Mouse (Mus musculus): Measurements from ENCODE around the gene Dact2.

Dact2 gene

GRCm38 (mm10) chr17:14204061-14204460 is at the start of gene Dact2:
TSS of gene Dact2 (minus strand) at chr17:14204304.
- no peak for DNase-seq (ENCODE audit: low spot score)

GRCm38 (mm10) chr17:14252456-14252855 is 48.4 kb upstream of the Dact2 start:
- no peak for DNase-seq (ENCODE audit: low spot score)

- DNase-seq (ENCODE audit: low spot score): no peak
Observed at GRCm38 (mm10) chr17:14250401-14250800, 46.3 kb upstream of the Dact2 start.

GRCm38 (mm10) chr17:14249595-14249994 is 45.5 kb upstream of the Dact2 start:
- peak; percentile 10 for DNase-seq (ENCODE audit: low spot score)

GRCm38 (mm10) chr17:14247931-14248330 is 43.8 kb upstream of the Dact2 start:
- peak; percentile 52 for DNase-seq (ENCODE audit: low spot score)

- DNase-seq (ENCODE audit: low spot score): no peak
Observed at GRCm38 (mm10) chr17:14246266-14246665, 42.2 kb upstream of the Dact2 start.

- no peak for DNase-seq (ENCODE audit: low spot score)
Observed at GRCm38 (mm10) chr17:14244195-14244965, 40.3 kb upstream of the Dact2 start.

GRCm38 (mm10) chr17:14242634-14243033 is 38.5 kb upstream of the Dact2 start:
- DNase-seq (ENCODE audit: low spot score): no peak

GRCm38 (mm10) chr17:14239960-14240359 is 35.9 kb upstream of the Dact2 start:
- no peak for DNase-seq (ENCODE audit: low spot score)

- no peak for DNase-seq (ENCODE audit: low spot score)
Observed at GRCm38 (mm10) chr17:14237134-14237533, 33.0 kb upstream of the Dact2 start.

GRCm38 (mm10) chr17:14234774-14235389 is 30.8 kb upstream of the Dact2 start:
- no peak for DNase-seq (ENCODE audit: low spot score)

- DNase-seq (ENCODE audit: low spot score): no peak
Observed at GRCm38 (mm10) chr17:14233658-14234057, 29.6 kb upstream of the Dact2 start.

- peak; percentile 72 for DNase-seq (ENCODE audit: low spot score)
Observed at GRCm38 (mm10) chr17:14232629-14233028, 28.5 kb upstream of the Dact2 start.

GRCm38 (mm10) chr17:14230698-14231430 is 26.8 kb upstream of the Dact2 start:
- DNase-seq (ENCODE audit: low spot score): no peak

GRCm38 (mm10) chr17:14228381-14228780 is 24.3 kb upstream of the Dact2 start:
- DNase-seq (ENCODE audit: low spot score): no peak

- no peak for DNase-seq (ENCODE audit: low spot score)
Observed at GRCm38 (mm10) chr17:14227601-14228000, 23.5 kb upstream of the Dact2 start.

GRCm38 (mm10) chr17:14226778-14227177 is 22.7 kb upstream of the Dact2 start:
- no peak for DNase-seq (ENCODE audit: low spot score)

GRCm38 (mm10) chr17:14225982-14226652 is 22.0 kb upstream of the Dact2 start:
- DNase-seq (ENCODE audit: low spot score): no peak

GRCm38 (mm10) chr17:14221893-14222615 is 17.9 kb upstream of the Dact2 start:
- DNase-seq (ENCODE audit: low spot score): no peak

- DNase-seq (ENCODE audit: low spot score): no peak
Observed at GRCm38 (mm10) chr17:14220606-14221202, 16.6 kb upstream of the Dact2 start.

- DNase-seq (ENCODE audit: low spot score): no peak
Observed at GRCm38 (mm10) chr17:14213976-14214529, 9.9 kb upstream of the Dact2 start.

Data from layer of hippocampus, adult 9-10 months (tissue).